Mouse (Mus musculus) E14TG2a.4 (cell line): Measurements from ENCODE around the gene Olfr458.

ENCODE experiments used
- CTCF ChIP-seq: conservative IDR thresholded peaks from 2 replicates; pipeline ENCODE4 v1.5.1; 2014; ENCODE audit warnings: low read length
- NANOG ChIP-seq: IDR thresholded peaks from 2 replicates; pipeline ENCODE4 v1.6.1; 2014; ENCODE audit warnings: borderline replicate concordance, low read length, mixed read lengths
- POU5F1 ChIP-seq: IDR thresholded peaks from 2 replicates; pipeline ENCODE4 v1.6.1; 2014; ENCODE audit warnings: low read length, borderline replicate concordance

DNA sequence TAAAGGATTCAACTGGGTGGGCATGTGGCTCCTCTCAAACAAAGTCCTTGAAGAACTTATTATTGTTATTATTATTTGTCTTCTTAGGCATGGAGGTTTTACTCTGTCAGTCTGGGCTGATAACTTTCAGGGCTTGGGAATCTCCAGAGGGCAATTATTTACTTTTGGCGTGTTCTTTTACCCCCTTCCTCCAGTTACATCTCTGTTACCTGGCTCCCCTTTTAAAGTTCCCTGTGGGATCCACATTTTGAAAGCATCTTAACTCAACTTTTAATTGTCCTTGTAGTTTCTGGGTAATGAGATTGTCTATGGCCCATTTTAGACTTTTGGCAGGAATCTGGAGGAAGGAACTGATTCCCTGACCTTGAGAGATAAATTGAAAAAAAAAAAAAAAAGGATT, 11.2 kb upstream of the Olfr458 start, which contains the start of gene Olfr457:
- TF ChIP-seq CTCF (no peak), POU5F1 (no peak), NANOG (no peak)
